Mouse (Mus musculus): Measurements from ENCODE around the gene Rpl41.

GRCm38 (mm10) chr10:128586546-128586945, 37.4 kb upstream of the Rpl41 start:
- TF ChIP-seq TAL1 (IDR thresholded peaks at IDR 0.05; ENCODE audit: low read length) (no peak), GATA1 (IDR thresholded peaks at IDR 0.05; ENCODE audit: low read length) (no peak)
